Mouse (Mus musculus): ENCODE results near the gene Wsb2. TPM values are rescaled to one million over a fixed set of nuclear protein-coding genes. Genes with fewer than 3 reads are reported as not detected.
"Not testable (repeated sequence)": the region's sequence is repeated elsewhere in the genome, so short reads cannot be mapped to it uniquely, and the experiment has no call there.

The Wsb2 gene
- polyA plus RNA-seq, 1 experiment from 2014 or later: 88.9 TPM

DNA sequence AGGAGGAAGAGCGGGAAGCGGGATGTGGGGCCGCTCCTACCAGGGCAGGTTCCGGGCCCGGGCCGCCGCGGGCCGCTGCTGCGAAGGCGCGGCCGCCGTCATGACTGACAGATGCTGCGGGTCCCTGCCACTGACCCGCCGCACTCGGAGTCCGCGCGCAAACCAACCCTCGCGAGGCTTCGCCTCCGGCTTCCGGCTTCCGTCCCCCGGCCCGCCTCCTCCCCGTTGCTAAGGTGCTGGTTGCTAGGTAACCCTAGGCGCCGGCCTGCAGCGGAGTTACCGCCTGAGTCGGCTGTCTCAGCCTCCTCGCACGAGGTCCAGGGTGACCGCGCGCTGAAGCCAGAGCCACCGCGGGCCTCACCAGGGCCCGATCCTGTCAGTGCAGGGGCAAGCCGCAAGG, 31.8 kb downstream of the Wsb2 start, which contains the start of gene Rfc5:
Gene Rfc5, minus strand, starts transcription at position 171 of the 400 bp plus-strand sequence.
- no peaks in the 10 kb centered on the region; the same call in 1 of the 2 replicates for H3K36me3 ChIP-seq (ENCODE audit: control insufficient read depth, insufficient read depth, low read length)
- H3K4me2 ChIP-seq (replicated peaks; ENCODE audit: low read depth, low read length): peak within 1 kb of the TSS; percentile 58
- peaks cover 2% of the 10 kb centered on the region; the same call in 1 of the 2 replicates for H3K4me1 ChIP-seq (replicated peaks; ENCODE audit: control insufficient read depth, insufficient read depth, low read length)
- no peaks in the 10 kb centered on the region for H3K9me3 ChIP-seq (ENCODE audit: control insufficient read depth, low read length)
- peak within 1 kb of the TSS; percentile 60 for H3K4me3 ChIP-seq (ENCODE audit: low read depth, low read length)
- DNase-seq (ENCODE audit: low spot score): peak; percentile 97
- WGBS: under 1% methylated on average over 44 of the region's 44 CpGs
- peak within 1 kb of the TSS; percentile 30; the same call in 1 of the 2 replicates for H3K27ac ChIP-seq (ENCODE audit: low read depth, low read length)
- H3K9ac ChIP-seq (ENCODE audit: low read depth, low read length): peak within 1 kb of the TSS; percentile 81
- H3K27me3 ChIP-seq (ENCODE audit: control insufficient read depth, insufficient read depth, low read length): no peaks in the 10 kb centered on the region
- peak; percentile 97 for ATAC-seq (ENCODE audit: low FRiP score)

DNA sequence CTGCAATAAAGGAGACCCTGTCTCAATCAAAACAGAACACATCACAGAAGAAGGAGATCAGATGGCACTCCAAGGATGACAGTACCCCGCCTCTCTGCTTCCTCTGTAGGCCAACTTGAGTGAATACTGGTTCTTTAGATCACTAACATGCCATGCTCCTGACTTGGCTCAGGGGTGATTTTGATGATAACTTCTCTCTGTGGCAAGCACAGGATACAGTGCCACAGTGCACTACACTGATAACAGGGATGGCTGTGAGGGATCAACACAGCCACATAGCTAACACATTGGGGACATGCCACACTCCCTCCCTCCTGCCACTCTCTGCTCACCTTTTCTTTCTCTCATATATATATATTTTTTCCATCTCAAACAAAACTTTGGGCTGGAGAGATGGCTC, 33.8 kb downstream of the Wsb2 start:
- Histone ChIP-seq H3K9me3 (ENCODE audit: control insufficient read depth, low read length) (no peaks in the 10 kb centered on the region), H3K27ac (ENCODE audit: low read depth, low read length) (no peak overlapping the region), H3K4me3 (ENCODE audit: low read depth, low read length) (no peak overlapping the region), H3K4me1 (replicated peaks; ENCODE audit: control insufficient read depth, insufficient read depth, low read length) (peaks cover 2% of the 10 kb centered on the region; the same call in 1 of the 2 replicates), H3K27me3 (ENCODE audit: control insufficient read depth, insufficient read depth, low read length) (no peaks in the 10 kb centered on the region), H3K36me3 (ENCODE audit: control insufficient read depth, insufficient read depth, low read length) (no peaks in the 10 kb centered on the region), H3K9ac (ENCODE audit: low read depth, low read length) (no peak overlapping the region), H3K4me2 (replicated peaks; ENCODE audit: low read depth, low read length) (no peak overlapping the region)
- DNase-seq (ENCODE audit: low spot score): no peak
- WGBS: 100% methylated on average over 1 of the region's 1 CpGs
- ATAC-seq (ENCODE audit: low FRiP score): no peak

DNA sequence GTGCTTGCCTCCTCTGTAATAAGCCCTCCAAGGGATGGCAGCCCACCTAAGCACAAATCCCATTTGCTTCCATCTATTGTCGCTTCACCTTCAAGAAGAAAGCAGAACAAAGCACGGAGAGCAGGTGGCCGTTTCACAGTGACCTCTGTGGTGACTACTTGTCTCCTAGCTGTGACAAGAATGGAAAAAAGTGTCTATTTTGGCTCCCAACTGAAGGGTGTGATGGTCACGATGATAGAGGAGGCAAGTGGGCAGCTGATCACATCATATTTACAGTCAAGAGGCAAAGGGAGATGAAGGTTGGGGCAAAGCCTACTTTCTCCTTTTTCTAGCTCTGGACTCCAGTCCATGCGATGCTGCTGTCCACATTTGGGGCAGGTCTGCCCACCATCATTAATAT, 38.7 kb downstream of the Wsb2 start:
- WGBS: 87% methylated on average over 5 of the region's 5 CpGs
- Histone ChIP-seq H3K4me3 (ENCODE audit: low read depth, low read length) (no peak overlapping the region), H3K4me2 (replicated peaks; ENCODE audit: low read depth, low read length) (no peak overlapping the region), H3K4me1 (replicated peaks; ENCODE audit: control insufficient read depth, insufficient read depth, low read length) (no peaks in the 10 kb centered on the region), H3K9me3 (ENCODE audit: control insufficient read depth, low read length) (no peaks in the 10 kb centered on the region), H3K36me3 (ENCODE audit: control insufficient read depth, insufficient read depth, low read length) (no peaks in the 10 kb centered on the region), H3K9ac (ENCODE audit: low read depth, low read length) (no peak overlapping the region), H3K27ac (ENCODE audit: low read depth, low read length) (no peak overlapping the region), H3K27me3 (ENCODE audit: control insufficient read depth, insufficient read depth, low read length) (no peaks in the 10 kb centered on the region)
- ATAC-seq (ENCODE audit: low FRiP score): no peak
- no peak for DNase-seq (ENCODE audit: low spot score)

DNA sequence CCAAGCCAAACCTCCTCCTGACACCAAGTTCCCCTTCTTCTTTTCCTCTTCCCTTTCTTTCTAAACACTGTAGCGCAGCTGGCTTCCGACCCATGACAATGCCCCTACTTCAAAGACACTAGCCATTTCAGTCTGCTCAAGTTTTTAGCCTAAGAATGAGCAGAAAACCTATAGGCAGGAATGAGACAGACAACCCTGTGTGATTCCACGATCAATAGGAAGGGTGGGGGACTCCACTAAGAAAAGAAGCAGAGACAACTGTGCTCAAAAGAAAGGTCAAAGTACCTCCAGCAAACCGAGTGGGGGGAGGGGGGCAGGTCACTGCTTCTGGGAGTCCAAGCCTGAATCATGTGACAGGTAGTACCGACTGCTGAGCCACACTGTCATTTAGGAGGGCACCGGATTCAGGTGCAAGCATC, 39.5 kb downstream of the Wsb2 start:
- DNase-seq (ENCODE audit: low spot score) (no peak), ATAC-seq (ENCODE audit: low FRiP score) (no peak)
- Histone ChIP-seq H3K4me2 (replicated peaks; ENCODE audit: low read depth, low read length) (no peak overlapping the region), H3K27ac (ENCODE audit: low read depth, low read length) (no peak overlapping the region), H3K27me3 (ENCODE audit: control insufficient read depth, insufficient read depth, low read length) (no peaks in the 10 kb centered on the region), H3K9me3 (ENCODE audit: control insufficient read depth, low read length) (no peaks in the 10 kb centered on the region), H3K36me3 (ENCODE audit: control insufficient read depth, insufficient read depth, low read length) (no peaks in the 10 kb centered on the region), H3K4me1 (replicated peaks; ENCODE audit: control insufficient read depth, insufficient read depth, low read length) (no peaks in the 10 kb centered on the region), H3K4me3 (ENCODE audit: low read depth, low read length) (no peak overlapping the region), H3K9ac (ENCODE audit: low read depth, low read length) (no peak overlapping the region)
- 56% methylated on average over 6 of the region's 6 CpGs for WGBS

DNA sequence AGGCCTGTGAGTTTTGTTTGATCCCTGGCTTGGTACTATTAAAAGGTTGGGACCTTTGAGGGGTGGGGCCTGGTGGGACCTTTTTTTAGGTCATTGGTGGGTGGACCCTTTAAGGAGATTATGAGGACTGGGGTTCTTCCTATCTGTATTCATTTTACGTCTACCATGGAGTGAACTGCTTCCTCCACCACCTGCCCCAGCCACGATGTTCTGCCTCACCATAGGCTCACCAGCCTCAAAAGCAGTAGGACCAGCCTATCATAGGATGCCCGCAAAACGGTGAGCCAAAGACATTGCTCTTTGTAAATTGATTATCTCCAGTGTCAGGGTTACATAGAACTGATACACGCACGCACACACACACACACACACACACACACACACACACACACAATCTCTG, 40.3 kb downstream of the Wsb2 start:
- Histone ChIP-seq H3K27ac (ENCODE audit: low read depth, low read length) (no peak overlapping the region), H3K4me3 (ENCODE audit: low read depth, low read length) (no peak overlapping the region), H3K4me1 (replicated peaks; ENCODE audit: control insufficient read depth, insufficient read depth, low read length) (no peaks in the 10 kb centered on the region), H3K9me3 (ENCODE audit: control insufficient read depth, low read length) (no peaks in the 10 kb centered on the region), H3K4me2 (replicated peaks; ENCODE audit: low read depth, low read length) (no peak overlapping the region), H3K27me3 (ENCODE audit: control insufficient read depth, insufficient read depth, low read length) (no peaks in the 10 kb centered on the region), H3K9ac (ENCODE audit: low read depth, low read length) (no peak overlapping the region), H3K36me3 (ENCODE audit: control insufficient read depth, insufficient read depth, low read length) (no peaks in the 10 kb centered on the region)
- no peak for DNase-seq (ENCODE audit: low spot score)
- 86% methylated on average over 6 of the region's 6 CpGs for WGBS
- ATAC-seq (ENCODE audit: low FRiP score): no peak

DNA sequence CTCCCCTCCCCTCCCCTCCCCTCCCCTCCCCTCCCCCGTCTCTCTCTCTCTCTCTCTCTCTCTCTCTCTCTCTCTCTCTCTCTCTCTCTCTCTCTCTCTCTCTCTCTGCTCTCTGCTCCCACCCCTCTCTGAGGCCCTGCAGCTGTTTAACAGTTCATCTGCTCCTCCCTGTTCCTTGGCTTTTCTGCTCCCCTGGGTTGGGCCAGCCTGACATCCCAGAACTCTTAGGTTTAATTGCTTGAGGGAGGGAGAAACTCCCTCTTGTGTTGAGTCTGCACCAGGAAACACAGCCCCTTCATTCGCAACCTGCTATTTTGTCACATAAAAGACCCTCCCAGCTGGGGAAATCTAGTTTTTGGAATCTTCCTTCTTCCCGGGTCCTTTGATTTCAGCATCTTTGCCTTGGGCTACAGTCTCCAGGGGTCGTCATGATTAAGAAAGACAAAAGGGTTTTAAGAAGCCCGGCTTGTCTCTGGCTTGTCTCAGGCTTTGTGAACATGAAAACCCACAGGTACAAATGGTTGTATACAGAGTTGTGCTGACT, 41.0 kb downstream of the Wsb2 start:
- Histone ChIP-seq H3K4me1 (replicated peaks; ENCODE audit: control insufficient read depth, insufficient read depth, low read length) (no peaks in the 10 kb centered on the region), H3K36me3 (ENCODE audit: control insufficient read depth, insufficient read depth, low read length) (no peaks in the 10 kb centered on the region), H3K4me2 (replicated peaks; ENCODE audit: low read depth, low read length) (no peak overlapping the region), H3K27ac (ENCODE audit: low read depth, low read length) (no peak overlapping the region), H3K9ac (ENCODE audit: low read depth, low read length) (no peak overlapping the region), H3K27me3 (ENCODE audit: control insufficient read depth, insufficient read depth, low read length) (no peaks in the 10 kb centered on the region), H3K4me3 (ENCODE audit: low read depth, low read length) (no peak overlapping the region), H3K9me3 (ENCODE audit: control insufficient read depth, low read length) (no peaks in the 10 kb centered on the region)
- 45% methylated on average over 4 of the region's 5 CpGs for WGBS
- no peak for ATAC-seq (ENCODE audit: low FRiP score)
- no peak for DNase-seq (ENCODE audit: low spot score)

DNA sequence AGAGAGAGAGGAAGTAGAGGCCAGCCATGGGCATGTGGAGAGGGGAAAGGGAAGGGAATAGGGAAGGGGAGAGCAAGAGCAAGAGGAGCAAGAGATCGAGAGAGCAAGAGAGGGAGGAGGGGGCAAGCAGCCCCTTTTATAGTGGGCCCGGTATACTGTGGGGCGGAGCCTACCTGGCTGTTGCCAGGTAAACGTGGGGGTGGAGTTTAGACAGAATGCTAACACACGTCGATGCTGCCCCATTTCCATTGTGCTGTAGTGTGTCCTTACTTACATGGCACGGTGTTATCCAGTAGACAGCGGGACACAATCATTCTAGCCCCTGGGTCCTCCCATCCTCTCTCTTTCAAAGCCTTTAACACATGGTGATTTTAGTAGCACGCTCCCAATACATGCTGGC, 42.2 kb downstream of the Wsb2 start:
- Histone ChIP-seq H3K4me2 (replicated peaks; ENCODE audit: low read depth, low read length) (no peak overlapping the region), H3K4me3 (ENCODE audit: low read depth, low read length) (no peak overlapping the region), H3K4me1 (replicated peaks; ENCODE audit: control insufficient read depth, insufficient read depth, low read length) (no peaks in the 10 kb centered on the region), H3K9ac (ENCODE audit: low read depth, low read length) (no peak overlapping the region), H3K27ac (ENCODE audit: low read depth, low read length) (no peak overlapping the region), H3K27me3 (ENCODE audit: control insufficient read depth, insufficient read depth, low read length) (no peaks in the 10 kb centered on the region), H3K9me3 (ENCODE audit: control insufficient read depth, low read length) (no peaks in the 10 kb centered on the region), H3K36me3 (ENCODE audit: control insufficient read depth, insufficient read depth, low read length) (no peaks in the 10 kb centered on the region)
- no peak for ATAC-seq (ENCODE audit: low FRiP score)
- 85% methylated on average over 9 of the region's 9 CpGs for WGBS
- no peak for DNase-seq (ENCODE audit: low spot score)

DNA sequence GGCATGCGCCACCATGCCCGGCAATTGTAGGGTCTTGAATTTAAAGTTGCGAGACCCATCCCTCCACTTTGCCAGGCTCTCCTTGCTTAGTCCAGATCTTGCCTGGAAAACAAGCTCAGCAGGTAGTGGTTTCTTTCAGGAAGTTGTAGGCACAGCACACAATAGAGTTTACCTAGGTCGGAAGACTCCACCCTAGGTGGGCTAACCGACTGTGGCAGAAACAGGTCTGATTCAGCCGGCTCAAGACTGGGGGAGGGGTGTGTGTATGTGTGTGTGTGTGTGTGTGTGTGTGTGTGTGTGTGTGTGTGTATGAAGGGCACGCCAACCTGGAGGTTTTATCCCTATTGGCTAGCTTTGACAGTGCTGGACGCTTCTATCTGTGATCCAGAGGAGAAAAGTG, 46.5 kb downstream of the Wsb2 start:
- Histone ChIP-seq H3K4me3 (ENCODE audit: low read depth, low read length) (no peak overlapping the region), H3K4me2 (replicated peaks; ENCODE audit: low read depth, low read length) (no peak overlapping the region), H3K9ac (ENCODE audit: low read depth, low read length) (no peak overlapping the region), H3K36me3 (ENCODE audit: control insufficient read depth, insufficient read depth, low read length) (no peaks in the 10 kb centered on the region), H3K9me3 (ENCODE audit: control insufficient read depth, low read length) (no peaks in the 10 kb centered on the region), H3K4me1 (replicated peaks; ENCODE audit: control insufficient read depth, insufficient read depth, low read length) (no peaks in the 10 kb centered on the region), H3K27me3 (ENCODE audit: control insufficient read depth, insufficient read depth, low read length) (no peaks in the 10 kb centered on the region), H3K27ac (ENCODE audit: low read depth, low read length) (no peak overlapping the region)
- no peak for ATAC-seq (ENCODE audit: low FRiP score)
- no peak for DNase-seq (ENCODE audit: low spot score)
- 87% methylated on average over 8 of the region's 8 CpGs for WGBS

DNA sequence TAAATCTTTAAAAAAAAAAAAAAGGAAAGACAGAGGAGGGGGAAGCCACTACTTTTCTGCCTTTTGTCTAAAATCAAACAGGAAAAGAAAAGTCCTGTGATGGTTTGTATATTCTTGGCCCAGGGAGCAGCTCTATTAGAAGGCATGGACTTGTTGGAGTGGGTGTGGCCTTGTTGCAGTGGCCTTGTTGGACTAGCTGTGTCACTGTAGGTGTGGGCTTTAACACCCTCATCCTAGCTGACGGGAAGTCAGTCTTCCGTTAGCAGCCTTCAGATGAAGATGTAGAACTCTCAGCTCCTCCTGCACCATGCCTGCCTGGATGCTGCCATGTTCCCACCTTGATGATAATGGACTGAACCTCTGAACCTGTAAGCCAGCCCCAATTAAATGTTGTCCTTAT, 47.6 kb downstream of the Wsb2 start:
- not testable (repeated sequence) for H3K4me2 ChIP-seq (replicated peaks; ENCODE audit: low read depth, low read length); H3K27ac ChIP-seq (ENCODE audit: low read depth, low read length); H3K9ac ChIP-seq (ENCODE audit: low read depth, low read length); H3K36me3 ChIP-seq (ENCODE audit: control insufficient read depth, insufficient read depth, low read length); H3K4me3 ChIP-seq (ENCODE audit: low read depth, low read length); ATAC-seq (ENCODE audit: low FRiP score); H3K9me3 ChIP-seq (ENCODE audit: control insufficient read depth, low read length); DNase-seq (ENCODE audit: low spot score); H3K27me3 ChIP-seq (ENCODE audit: control insufficient read depth, insufficient read depth, low read length); H3K4me1 ChIP-seq (replicated peaks; ENCODE audit: control insufficient read depth, insufficient read depth, low read length)
- 89% methylated on average over 2 of the region's 2 CpGs for WGBS

Data from hindbrain, embryonic 11.5 days (tissue).